Mouse (Mus musculus): ENCODE data around the gene Elmsan1.

GRCm38 (mm10) chr12:84153414-84153813 is 65.3 kb downstream of the Elmsan1 start:
- TF ChIP-seq CTCF (IDR thresholded peaks at IDR 0.05; ENCODE audit: low read depth) (no peak), EP300 (IDR thresholded peaks at IDR 0.05; ENCODE audit: low read depth) (no peak)
